Mouse (Mus musculus) ovary, postnatal 36 days (tissue): Measurements from ENCODE around the gene Plcb4.

Experiments
- DNase-seq: peaks from one replicate; pipeline ENCODE4 v3.0.0; 2022; ENCODE audit warnings: low spot score, mixed read lengths

The Plcb4 gene

DNA sequence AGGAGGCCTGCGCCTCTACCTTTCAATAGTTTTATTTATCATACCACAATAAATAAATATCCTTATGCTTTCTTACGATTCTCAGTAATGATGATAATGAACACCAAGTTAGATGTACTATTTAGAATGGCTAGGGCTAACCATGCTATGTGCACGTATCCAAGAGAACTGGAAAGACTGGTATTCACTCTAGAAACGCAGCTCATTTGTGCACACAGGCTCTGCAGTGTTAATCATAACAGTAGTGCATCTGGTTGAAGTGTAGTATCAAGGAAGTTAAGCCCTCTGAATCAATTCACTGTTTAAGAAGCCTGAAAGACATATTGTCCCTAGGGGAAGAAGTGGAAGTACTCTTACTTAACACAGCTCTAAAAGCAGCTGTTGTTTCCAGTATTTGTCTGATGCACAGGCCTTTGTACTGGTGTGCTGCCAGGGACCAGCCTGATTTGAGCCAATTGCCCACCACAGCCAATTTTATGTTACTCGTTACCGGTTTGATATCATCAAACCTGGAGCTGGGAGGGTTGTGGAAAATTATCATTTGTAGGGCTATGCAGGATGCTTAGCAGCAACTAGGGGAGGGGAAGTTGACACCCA is 100.8 kb downstream of the Plcb4 start:
- DNase-seq: no peak

DNA sequence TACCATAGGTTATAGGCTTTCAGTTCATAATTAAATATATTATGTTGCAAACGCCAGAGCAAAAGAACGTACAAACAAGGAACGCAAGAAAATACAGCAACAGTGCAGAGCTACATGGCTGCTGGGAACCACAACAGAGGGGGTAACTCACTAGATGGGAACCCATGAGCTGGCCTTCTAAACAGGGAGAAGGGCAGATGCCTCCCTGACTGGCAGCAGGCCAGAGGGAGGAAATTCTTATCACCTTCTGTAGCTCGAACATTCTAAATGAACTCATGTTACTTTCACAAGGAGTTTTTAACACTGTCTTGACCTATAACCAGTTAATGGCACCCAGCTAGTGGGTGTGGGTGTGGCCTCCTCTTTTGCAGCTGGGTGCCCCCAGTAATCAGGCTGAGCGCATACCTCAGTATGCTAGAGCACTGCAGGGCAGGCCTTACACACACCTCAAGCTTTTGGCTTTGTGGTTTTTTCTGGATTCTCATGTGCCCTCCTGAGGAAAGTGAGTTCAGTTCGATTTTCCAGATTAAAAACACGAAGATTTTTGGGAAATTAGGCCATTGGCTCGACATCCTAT is 102.5 kb downstream of the Plcb4 start:
- DNase-seq: peak; percentile 31

DNA sequence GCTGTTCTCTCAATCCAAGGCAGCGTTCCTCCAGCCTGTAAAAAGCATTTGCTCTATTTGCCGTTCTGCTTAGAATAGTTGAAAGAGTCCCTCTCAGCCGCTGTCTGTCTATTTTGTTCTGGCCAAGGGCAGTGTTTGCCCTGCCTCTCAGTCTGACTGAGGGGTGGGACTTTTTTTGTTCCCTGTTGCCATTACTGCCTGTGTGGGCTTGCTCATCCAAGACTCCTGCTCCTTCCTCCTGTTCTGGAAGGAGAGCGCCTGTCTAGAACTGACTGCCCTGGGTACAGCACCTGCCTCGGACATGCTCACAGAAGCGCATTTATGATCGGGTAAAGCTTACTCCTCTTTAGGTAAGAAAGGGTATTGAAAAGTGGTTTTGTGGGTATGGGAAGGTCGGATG is 105.9 kb downstream of the Plcb4 start:
- no peak for DNase-seq

DNA sequence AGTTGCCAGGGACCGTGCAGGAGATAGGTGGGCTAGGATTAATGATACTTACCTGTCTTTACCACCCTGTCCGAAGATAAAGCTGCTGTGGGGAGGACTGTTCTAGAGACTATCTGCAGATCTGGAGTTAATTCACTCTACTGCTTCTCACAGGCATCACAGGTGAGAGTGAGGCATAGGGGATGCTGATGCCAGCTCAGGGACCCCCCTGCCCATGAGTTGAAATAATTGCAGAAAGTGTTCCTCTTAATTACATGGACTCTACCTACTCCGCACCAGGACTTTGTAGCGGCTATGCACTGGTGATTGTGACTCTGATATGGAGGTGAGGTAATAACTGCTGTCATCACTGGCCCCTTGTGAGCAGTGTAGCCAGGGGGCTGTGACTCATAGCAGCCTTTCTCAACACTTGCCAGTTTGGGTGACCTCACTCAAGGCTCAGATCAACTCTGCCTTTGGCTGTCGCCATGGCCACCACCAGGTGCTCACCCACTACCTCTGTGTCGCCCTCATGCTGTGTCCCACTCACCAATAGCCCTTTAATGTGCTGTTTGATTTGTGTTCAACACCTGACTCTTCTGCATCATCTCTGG is 107.8 kb downstream of the Plcb4 start:
- no peak for DNase-seq

DNA sequence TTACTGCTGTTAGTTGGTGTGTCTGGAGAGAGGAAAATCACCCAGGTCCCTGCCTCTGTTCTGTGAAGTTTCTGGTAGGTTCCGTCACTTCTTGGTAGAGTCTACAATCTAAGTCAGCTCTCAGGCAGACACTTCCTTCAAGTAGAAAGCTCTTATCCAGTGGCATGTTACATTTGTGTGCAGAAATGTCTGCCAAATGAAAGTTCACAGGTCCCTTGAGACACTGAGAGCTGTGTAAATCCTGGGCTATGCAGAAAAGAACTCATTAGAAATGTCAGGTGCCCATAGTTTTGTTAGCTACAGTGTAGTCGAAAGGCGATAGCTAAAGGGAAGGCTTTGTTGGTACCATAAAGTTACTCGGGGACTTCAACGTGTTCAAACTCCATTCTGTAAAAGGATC is 108.7 kb downstream of the Plcb4 start:
- no peak for DNase-seq

GRCm38 (mm10) chr2:135769701-135770100 is 110.9 kb downstream of the Plcb4 start:
- no peak for DNase-seq

- DNase-seq: no peak
Measured at GRCm38 (mm10) chr2:135770226-135770625, 111.4 kb downstream of the Plcb4 start.

- no peak for DNase-seq
Measured at GRCm38 (mm10) chr2:135773194-135773972, 114.6 kb downstream of the Plcb4 start.

- no peak for DNase-seq
Measured at GRCm38 (mm10) chr2:135775026-135775425, 116.2 kb downstream of the Plcb4 start.

GRCm38 (mm10) chr2:135776131-135776775 is 117.4 kb downstream of the Plcb4 start:
- DNase-seq: no peak

DNA sequence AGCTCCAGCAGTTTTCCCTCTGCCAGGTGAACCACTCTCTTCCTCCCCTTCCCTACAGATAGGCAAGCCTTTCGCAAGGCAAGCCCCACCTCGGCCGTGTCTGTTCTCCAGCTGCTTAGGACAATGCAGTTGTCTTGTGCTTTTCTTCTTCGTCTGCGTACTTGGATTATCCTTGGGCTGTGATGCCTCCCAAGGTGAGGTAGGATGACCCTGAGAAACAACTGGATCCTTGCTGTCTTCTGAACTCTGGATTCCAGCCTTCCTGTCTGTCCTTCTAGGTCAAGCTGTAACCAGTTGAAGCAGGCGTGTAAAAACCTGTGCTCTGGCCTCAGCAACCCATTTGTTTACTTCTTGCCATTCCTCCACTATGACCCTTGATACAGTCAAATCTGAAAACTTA is 122.6 kb downstream of the Plcb4 start:
- no peak for DNase-seq

DNA sequence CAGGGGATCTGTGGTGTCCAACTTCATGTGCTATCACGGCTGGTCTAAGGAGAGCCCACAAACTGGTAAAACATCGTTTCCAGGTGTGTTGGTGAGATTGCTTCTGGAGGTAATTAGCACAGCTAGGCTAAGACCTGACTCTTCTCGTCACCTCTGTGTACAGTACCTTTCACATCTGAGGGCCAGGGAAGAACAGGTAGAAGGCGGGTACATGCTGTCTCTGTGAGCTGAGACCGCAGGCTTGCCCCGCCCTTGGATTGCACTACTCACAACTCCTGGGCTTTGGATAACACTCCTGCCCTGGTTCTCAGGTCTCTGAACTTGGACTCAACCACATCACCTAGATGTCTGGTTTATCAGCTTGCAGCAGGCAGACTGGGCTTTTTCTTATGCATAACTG is 128.6 kb downstream of the Plcb4 start:
- no peak for DNase-seq

DNA sequence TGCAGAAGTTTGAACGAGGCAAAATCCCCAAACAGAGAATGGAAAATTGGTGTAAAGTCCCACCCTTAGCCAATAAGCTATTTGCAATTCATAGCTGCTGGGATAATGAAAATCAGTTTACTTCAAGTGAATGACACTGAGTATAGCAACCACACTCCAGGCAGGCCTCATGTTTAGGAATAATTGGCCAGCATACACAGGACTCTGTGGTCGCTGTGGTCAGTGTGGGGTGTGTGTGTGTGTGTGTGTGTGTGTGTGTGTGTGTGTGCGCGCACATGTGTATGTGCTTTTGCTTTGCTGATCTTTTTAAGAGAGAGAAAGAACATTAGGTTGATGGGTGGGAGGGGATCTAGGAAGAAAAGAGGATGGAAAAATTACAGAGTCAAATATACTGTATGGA is 134.1 kb downstream of the Plcb4 start:
- DNase-seq: no peak

DNA sequence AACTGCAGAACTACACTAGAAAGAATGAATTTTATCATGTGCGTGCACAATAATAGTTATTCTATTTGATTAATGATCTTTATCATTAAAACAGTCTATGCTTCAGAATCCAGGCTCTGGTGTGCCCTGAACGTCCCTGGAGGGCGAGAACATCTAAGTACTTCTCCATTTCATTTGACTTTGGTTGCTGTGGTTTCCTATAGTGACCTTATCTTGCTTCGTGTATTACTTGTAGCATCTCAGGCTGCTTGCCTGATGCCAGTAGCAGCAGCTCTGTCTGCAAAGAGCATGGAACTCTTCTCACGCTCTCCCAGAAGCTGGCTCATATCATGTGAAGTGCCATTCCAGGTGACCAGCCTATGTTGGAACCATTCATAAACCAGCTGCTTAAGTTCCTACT is 137.9 kb downstream of the Plcb4 start:
- DNase-seq: no peak

DNA sequence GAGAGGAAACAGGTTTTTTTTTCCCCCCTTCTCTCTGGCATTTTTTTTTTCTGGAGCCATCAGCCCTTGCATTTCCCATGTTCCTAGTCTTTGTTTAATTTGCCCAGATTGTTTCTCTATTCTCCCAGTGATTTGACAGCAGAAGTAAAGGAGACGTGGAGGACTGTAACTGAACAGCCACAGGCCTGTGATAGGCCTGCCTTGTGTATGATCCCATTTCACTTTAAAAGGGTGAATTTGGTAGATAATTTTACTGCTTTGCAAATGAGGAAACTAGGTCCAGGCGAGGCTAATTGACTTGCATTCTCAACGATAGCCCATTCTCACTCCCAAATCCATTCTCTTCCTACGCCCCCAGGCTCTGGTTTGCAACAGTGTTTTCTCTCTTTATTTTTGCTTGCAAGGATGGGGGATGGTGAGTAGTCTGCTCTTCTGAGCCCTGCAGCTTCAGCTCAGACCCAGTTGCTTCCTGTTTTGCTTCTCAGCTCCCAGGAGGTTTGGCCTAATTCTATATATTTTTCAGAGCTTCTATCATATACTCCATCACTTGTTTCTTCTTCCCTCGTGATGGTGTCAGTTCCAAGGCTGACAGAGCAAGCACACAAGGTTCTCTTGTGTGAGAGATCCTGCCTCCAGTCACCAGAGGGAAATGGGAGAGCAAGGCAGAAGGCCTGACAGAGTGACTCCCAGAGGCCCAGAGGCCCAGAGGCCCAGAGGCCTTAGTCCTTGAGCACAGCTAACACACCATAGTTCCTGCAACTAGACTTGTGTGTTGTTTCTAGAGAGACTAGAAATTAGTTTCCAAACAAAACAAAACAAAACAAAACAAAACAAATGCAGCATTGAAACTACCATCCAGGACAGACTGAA is 139.1 kb downstream of the Plcb4 start:
- no peak for DNase-seq

DNA sequence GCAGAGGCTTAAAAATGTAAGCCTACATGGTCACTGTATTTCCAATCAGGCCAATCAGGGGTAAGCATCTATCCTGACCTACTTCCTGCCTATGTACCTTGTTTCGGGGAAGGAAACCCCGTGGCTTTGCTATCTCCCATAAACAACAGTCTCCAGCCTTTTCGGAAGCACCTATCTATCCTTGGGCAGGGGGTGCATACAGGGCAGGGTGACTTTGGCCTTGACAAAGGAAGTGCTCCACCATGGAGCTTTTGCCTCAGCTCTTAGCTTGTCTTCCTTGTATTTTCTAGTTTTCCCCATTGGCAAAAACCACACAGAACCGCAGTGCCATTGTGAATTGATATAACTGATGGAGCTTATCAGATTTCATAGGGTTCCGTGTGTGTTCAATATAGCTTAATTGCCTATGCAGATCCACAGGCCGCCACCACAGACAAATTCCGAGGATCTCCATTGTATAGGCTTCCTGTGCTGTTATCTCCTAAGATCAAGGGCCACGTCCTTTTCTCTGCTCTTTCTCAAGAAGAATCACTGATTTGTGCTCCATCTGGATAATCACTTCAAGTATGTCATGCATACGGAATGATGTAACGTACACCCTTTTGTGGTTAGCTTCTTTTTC is 140.4 kb downstream of the Plcb4 start:
- no peak for DNase-seq

DNA sequence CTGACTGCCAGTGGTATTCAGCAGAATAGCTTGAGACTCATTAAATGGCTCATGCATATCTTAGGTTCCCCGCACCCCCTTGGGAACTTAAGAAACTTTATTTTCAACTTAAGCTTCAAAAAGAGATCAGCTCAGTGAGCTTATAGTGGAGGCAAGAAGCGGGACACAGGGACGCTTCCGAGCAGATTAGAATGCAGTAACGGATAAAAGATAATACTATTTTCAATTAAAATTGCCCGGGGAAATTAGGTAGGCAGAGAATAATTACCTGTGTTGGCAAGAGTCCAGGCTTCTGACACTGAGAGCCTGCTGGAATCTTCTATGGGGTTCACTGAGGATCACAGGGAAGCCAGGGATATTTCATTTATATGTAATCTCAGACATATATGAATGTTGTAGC is 141.6 kb downstream of the Plcb4 start:
- DNase-seq: no peak

DNA sequence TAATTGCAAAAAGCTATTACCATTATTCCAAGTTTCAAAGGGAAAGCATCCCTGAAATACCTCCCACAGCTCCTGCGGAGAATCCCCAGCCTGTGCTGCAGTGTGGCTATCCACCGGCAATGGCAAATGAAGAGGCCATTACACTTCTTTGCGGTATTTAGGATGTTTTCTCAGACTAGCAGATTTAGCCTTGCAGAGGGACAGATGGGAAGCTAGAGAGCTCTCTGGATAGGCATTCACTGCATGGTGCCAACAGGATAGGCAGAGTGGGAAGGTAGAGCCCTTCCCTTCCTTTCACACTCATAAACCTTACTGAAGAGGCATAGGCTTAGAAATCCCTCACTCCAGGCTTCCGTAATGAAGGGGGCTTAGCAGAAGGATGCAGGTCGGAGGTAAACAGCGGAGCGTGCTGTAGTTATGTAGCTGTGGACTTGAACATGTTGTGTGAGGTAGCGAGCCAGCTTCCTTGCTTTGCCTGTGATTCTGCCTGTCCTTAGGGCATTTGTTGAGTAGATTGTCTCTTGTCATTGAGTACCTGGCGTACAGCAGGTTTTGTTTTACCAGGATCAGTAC is 144.2 kb downstream of the Plcb4 start:
- no peak for DNase-seq

GRCm38 (mm10) chr2:135805748-135806685 is 147.2 kb downstream of the Plcb4 start:
- no peak for DNase-seq

GRCm38 (mm10) chr2:135808342-135808741 is 149.5 kb downstream of the Plcb4 start:
- no peak for DNase-seq
